Mouse (Mus musculus): Measurements from ENCODE around the gene Mras.

The Mras gene

GRCm38 (mm10) chr9:99437031-99437764 lies at the start of gene Mras:
Gene Mras (minus strand): TSS chr9:99437381.
- DNase-seq (ENCODE audit: low spot score), result no peak

DNA sequence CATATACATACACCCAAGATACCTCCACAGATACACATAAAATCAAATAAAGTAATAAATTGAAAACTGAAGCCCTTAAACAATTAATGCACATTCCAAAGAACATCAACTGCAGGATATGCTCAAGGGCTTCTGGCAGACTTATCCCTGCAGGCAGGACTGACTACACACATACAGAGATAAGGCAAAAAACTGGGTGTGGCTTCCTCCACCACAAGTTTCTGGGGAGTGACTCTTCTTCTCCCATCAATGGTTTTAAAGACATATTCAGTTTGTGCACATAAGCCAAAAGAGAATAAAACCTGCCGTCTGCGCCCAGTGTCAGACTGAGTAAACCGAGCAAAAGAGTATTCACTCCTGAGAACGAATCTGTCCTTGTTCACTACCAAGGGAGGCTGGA lies 48.0 kb upstream of the Mras start:
- DNase-seq (ENCODE audit: low spot score), result no peak

- no peak for DNase-seq (ENCODE audit: low spot score)
Observed at GRCm38 (mm10) chr9:99484632-99485031, 47.5 kb upstream of the Mras start.

- no peak for DNase-seq (ENCODE audit: low spot score)
Observed at GRCm38 (mm10) chr9:99483191-99483590, 46.0 kb upstream of the Mras start.

- DNase-seq (ENCODE audit: low spot score), result no peak
Observed at GRCm38 (mm10) chr9:99480764-99481163, 43.6 kb upstream of the Mras start.

GRCm38 (mm10) chr9:99479181-99479711 lies 42.1 kb upstream of the Mras start:
- peak; percentile 16 for DNase-seq (ENCODE audit: low spot score)

DNA sequence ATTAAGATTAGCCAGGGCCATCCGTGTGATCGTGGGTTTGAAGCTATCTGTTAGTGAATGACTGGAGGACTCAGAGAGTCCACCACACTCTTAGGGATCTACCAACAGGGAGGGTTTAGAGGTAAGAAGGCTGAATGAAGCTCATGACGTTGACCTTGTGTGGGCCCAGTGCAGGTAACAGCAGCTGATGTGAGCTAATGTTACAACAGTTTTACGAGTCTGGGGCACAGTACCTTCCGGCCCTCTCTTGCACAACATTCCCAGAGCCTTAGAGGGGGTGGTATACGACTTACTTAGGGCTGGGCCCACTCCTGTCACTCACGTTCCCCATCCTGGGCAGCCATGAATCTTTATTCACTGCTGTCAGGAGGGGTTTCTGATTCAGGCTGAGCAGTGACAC lies 34.2 kb upstream of the Mras start:
- no peak for DNase-seq (ENCODE audit: low spot score)

GRCm38 (mm10) chr9:99470347-99471092 lies 33.3 kb upstream of the Mras start:
- DNase-seq (ENCODE audit: low spot score), result no peak

DNA sequence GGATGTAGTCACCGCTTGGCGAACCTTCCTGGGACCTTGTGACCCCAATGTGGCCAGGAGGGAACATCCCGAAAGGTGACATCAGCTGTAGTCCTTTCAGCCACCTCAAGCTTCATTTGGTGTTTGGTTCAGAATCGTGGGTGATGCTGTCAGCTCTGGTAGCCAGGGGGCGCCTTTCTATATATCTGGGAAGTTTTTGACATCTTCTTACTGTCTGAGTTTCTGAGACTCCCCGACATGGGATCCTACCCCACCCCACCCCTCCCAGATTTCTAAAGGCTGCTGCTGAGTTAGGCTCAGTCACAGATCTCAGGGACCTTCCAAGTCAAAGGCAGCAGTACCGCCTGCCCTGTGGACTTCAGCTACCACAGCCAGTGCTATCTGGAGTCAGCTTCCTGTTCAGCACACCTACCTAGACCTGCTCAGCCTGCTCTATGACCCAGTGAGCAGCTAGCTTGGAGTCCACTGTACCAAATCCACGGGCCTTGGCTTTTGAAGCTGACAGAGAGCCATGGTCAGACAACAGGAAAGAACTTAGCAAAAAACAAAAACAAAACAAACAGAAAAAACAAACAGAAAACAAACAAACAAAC lies 32.6 kb upstream of the Mras start:
- no peak for DNase-seq (ENCODE audit: low spot score)

- DNase-seq (ENCODE audit: low spot score), result no peak
Observed at GRCm38 (mm10) chr9:99468572-99468971, 31.4 kb upstream of the Mras start.

DNA sequence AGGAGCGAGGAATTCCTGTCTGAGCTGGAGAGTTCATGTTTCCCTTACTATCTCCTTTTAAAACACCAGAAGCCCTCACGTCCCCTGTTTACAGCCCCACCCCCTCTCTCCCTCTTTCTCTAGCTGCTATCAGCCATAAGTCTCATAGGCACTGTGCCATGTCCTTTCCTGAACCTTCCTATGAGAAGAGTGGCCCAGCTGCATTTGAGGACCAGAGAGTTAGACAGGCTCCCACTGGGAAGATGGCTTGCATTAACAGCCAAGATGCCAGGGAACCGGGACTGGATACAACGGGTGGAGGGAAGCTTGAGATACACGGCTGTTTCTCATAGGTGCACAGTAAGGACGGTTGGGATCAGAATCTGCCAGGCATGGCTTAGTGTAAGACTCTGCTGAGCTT lies 27.7 kb upstream of the Mras start:
- DNase-seq (ENCODE audit: low spot score), result no peak

DNA sequence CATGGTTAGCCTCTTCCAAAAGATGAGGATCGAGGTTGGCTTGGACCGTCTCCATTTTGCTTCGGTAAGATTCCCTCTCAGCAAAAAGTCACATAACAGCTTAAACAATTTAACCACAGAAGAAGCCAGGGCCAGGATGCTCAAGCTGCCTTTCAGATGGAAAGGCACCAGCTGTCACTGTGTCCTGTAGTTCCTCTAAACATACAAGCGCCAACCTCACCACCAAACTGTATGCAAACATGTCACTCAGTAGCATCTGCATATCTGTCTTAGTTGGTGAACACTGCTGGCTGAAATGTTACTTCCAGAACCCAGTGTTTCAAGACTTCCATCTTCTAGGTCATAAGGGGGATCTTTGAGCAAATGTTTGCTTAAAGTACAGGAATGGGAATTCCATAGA lies 22.5 kb upstream of the Mras start:
- DNase-seq (ENCODE audit: low spot score), result no peak

GRCm38 (mm10) chr9:99458529-99459208 lies 21.5 kb upstream of the Mras start:
- DNase-seq (ENCODE audit: low spot score), result no peak

- DNase-seq (ENCODE audit: low spot score), result no peak
Observed at GRCm38 (mm10) chr9:99454211-99454610, 17.0 kb upstream of the Mras start.

- DNase-seq (ENCODE audit: low spot score), result no peak
Observed at GRCm38 (mm10) chr9:99451161-99451560, 14.0 kb upstream of the Mras start, which contains the start of gene Nme9. Gene Nme9 (plus strand): TSS chr9:99451475.

DNA sequence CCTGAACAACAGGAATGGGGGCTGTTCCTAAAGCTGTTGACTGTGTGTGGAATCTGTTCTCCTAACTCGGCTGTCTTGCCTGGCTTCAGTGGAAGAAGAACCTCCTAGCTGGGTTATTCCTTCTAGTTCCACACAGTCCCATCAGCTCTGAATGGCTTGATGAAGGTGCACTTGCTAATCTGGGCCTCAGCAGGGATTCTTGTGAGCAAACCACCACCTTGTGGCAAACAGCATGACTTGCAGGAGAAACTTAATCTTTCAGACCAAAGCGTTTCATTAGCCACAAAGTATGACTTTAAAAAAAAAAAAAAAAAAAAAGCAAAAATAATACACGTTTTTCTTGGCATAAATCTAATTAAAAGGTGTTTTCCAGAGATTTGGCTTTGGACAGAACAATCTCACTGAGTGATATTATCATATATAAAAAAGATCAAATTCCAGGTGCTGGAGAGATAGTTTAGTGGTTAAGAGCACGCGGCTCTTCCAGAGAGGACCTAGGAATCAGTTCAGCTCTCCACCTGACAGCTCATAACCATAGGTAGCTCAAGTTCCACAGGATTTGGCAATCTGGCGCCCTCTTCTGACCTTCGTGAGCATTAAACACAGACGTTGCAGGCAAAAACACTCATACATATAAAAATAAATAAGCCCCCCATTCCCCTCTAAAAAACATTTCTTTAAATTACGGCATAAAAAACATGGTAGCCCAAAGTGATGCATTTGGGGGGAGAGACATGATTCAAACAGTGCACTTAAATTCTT lies 12.9 kb upstream of the Mras start:
- no peak for DNase-seq (ENCODE audit: low spot score)

DNA sequence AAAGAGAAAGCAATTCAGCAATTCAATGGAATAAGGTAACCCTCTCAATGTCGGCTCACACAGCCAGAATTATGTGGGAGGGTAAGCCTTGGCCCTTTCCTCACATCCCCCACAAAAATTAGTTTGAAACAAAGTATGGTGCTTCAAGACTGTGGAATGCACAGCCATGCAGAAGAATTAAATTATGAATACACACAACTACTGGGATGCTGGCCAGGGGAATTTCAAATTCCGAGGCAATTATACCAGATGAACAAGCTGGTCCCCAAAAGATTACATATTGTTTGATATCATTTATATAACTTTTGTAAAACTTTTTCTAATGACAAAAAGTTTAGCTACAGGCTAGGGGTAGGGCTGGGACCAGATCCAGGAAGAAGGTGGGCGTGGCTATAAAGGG lies 10.1 kb upstream of the Mras start:
- no peak for DNase-seq (ENCODE audit: low spot score)

DNA sequence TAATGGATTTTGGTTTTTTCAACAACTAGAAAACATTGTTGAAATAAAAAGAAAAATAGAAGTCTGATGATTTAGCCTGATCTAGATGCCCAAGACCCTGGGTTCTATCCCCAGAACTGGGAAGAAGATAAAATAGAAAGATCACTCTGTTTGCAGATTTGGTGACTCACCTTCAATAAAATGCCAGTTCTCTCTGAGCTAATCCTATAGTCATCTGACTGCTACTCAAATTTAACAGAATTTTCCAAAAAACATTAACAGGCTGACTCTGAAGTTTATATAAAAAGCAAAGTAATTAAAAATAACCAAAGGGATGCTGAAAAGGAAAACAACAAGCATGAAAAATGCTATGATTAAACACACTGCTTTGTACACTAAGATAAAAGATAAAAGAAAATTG lies 9.1 kb upstream of the Mras start:
- no peak for DNase-seq (ENCODE audit: low spot score)

DNA sequence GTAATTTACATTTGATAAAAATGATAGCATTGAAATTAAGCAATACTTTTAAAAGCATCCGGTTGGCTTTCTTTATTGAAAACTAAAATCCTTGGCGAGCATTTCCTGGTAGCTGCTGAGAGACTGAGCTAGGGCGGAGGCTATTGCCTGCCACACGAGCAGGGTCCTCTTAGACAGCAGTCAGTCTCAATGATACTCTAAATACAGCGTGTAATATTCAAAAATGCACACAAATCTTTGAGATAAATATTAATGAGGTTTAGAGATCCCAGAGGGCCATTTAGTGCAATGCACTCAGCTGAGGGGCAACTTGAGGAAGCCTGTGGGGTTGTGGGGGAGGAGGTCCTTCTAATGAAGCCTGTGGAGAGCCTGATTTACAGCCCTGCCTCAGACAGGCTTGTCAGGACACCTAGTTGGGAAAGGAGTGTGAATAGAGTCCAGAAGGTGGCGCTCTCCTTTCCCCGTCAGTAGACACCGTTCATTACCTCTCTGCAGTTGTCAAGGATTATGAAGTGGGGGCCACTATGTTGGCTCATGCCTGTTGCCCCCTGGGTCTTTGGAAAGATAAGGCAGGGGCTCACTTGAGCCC lies 7.5 kb upstream of the Mras start:
- no peak for DNase-seq (ENCODE audit: low spot score)

GRCm38 (mm10) chr9:99441647-99442433 lies 4.7 kb upstream of the Mras start:
- no peak for DNase-seq (ENCODE audit: low spot score)
